Mouse (Mus musculus): ENCODE measurements at regions not wholly inside any gene's neighbourhood (a gene's known extent, or its start where the extent isn't known, plus 50 kb on each side); places are given as distances from the start of the nearest gene placed in this dataset.

GRCm38 (mm10) chr15:27137580-27137979, 242.2 kb upstream of the Fbxl7 start:
- ATAC-seq, result no peak

GRCm38 (mm10) chr15:27145860-27146259, 250.5 kb upstream of the Fbxl7 start:
- ATAC-seq, result no peak

GRCm38 (mm10) chr15:27160986-27161385, 265.6 kb upstream of the Fbxl7 start:
- no peak for ATAC-seq

GRCm38 (mm10) chr15:27167484-27167883, 272.1 kb upstream of the Fbxl7 start:
- ATAC-seq, result no peak

- ATAC-seq, result no peak
Observed at GRCm38 (mm10) chr15:27169846-27170245, 274.5 kb upstream of the Fbxl7 start.

- no peak for ATAC-seq
Observed at GRCm38 (mm10) chr15:27173506-27173905, 278.1 kb upstream of the Fbxl7 start.

GRCm38 (mm10) chr15:27178084-27178935, 282.9 kb upstream of the Fbxl7 start:
- ATAC-seq, result no peak

GRCm38 (mm10) chr15:27189699-27190098, 276.8 kb upstream of the Ank start:
- no peak for ATAC-seq

- no peak for ATAC-seq
Observed at GRCm38 (mm10) chr15:27201513-27201912, 265.0 kb upstream of the Ank start.

GRCm38 (mm10) chr15:27204888-27205287, 261.6 kb upstream of the Ank start:
- ATAC-seq, result no peak

- ATAC-seq, result no peak
Observed at GRCm38 (mm10) chr15:27207446-27207845, 259.0 kb upstream of the Ank start.

- ATAC-seq, result no peak
Observed at GRCm38 (mm10) chr15:27216387-27216786, 250.1 kb upstream of the Ank start.

- no peak for ATAC-seq
Observed at GRCm38 (mm10) chr15:27219126-27219738, 247.2 kb upstream of the Ank start.

GRCm38 (mm10) chr15:27223610-27224511, 242.6 kb upstream of the Ank start:
- no peak for ATAC-seq

- no peak for ATAC-seq
Observed at GRCm38 (mm10) chr15:27224512-27224850, 242.0 kb upstream of the Ank start.

- no peak for ATAC-seq
Observed at GRCm38 (mm10) chr15:27232804-27233203, 233.7 kb upstream of the Ank start.

GRCm38 (mm10) chr15:27234770-27235169, 231.7 kb upstream of the Ank start:
- ATAC-seq, result peak; percentile 57

- ATAC-seq, result no peak
Observed at GRCm38 (mm10) chr15:27238301-27238700, 228.2 kb upstream of the Ank start.

GRCm38 (mm10) chr15:27246302-27246701, 220.2 kb upstream of the Ank start:
- no peak for ATAC-seq

- no peak for ATAC-seq
Observed at GRCm38 (mm10) chr15:27258984-27259853, 207.3 kb upstream of the Ank start.

- no peak for ATAC-seq
Observed at GRCm38 (mm10) chr15:27259854-27260191, 206.7 kb upstream of the Ank start.

GRCm38 (mm10) chr15:27270203-27270602, 196.3 kb upstream of the Ank start:
- no peak for ATAC-seq

Data from activated CD4-positive, CD25-positive, alpha-beta regulatory T cell, adult 4 months (primary cell).